In the genomic region with DNA sequence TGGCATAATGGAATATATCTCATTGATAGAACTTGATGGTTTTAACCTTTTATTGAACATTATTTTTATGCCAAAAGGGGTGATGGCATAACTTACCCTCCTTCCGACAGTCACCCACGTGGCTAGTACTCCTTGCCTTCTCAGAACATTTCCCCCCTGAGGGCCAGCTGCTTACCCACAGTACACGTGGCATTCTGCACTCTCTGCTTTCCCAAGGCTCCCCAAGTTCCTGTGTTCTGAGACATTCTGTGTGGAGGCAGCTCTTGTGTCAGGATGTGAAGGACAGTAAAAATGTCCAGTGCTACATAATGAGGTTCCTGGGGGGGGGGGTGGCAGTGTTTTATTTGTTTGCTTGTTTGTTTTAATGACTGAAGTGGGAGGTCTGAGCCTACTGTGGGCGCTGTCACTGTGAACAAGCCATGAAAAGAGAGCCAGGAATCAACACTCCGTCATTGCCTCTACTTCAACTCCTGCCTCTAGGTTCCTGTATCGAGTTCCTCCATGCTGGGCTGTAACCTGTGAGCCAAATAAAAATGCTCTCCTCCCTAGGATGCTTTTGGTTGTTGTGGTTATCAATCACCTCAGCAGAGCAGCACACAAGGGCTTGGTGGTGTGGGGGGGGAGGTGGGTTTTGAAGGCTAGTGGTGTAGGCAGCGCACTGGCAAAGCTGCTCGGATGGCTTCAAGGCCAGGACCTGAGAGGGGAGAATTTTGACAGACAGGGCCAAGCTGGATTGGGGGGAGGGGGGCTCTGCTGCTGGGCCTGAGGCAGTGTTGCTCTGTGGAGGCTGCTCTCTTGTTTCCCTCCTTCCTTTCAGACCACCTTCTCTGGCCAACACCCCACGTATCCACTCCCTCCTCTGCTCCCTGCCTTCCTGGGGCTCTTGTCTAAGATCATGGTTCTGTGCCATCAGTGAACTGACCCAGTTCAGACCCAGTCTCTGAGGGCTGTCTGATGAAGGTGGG, we compare ENCODE assay signal across 18 mouse cellular contexts. TPM values are rescaled to one million over a fixed set of nuclear protein-coding genes. Genes with fewer than 3 reads are reported as not detected.
DNase-seq lines count a peak whose midpoint lies in the region; ATAC-seq and TF ChIP-seq lines count a peak whose summit lies in the region.
"Had no signal": no experiment of that assay in that cellular context is flagged by ENCODE, and none has a peak within 500 bp of the region (broad histone marks: within the 10 kb centered on the region; RNA-seq: fewer than 3 reads in every experiment).

No protein-coding gene starts in this region.

- in situ Hi-C loops in ES-E14 (cut with MboI; ENCODE audit: low sequenced_read_pairs in 2 of 2, unreplicated experiment in 2 of 2) = no loop called here

- H3K9ac ChIP-seq in kidney, embryonic 14.5 days (ENCODE audit: low read depth, low read length) = no peak overlapping the region
- H3K9ac ChIP-seq in ES-E14 (ENCODE audit: insufficient read depth, low read depth, low read length, poor library complexity, severe bottlenecking) = peak overlapping the region; percentile 28; the same call in 1 of the 2 replicates
- H3K9ac ChIP-seq in limb, embryonic 11.5 days (ENCODE audit: low read length) = no peak overlapping the region
- H3K9ac ChIP-seq: embryonic facial prominence, embryonic 12.5 days; forebrain, embryonic 12.5 days; hindbrain, embryonic 13.5 days; liver, postnatal 0 days; neural tube, embryonic 12.5 days; stomach, embryonic 15.5 days had no signal

- H3K27ac ChIP-seq in gastrocnemius, adult 2 months = peak overlapping the region; percentile 48
- H3K27ac ChIP-seq in kidney, embryonic 14.5 days (ENCODE audit: low read depth, low read length) = peak overlapping the region; percentile 52; the same call in 1 of the 2 replicates
- peak overlapping the region; percentile 59 for H3K27ac ChIP-seq in ES-E14 (ENCODE audit: insufficient read depth, low read depth, low read length, poor library complexity, severe bottlenecking)
- H3K27ac ChIP-seq in limb, embryonic 11.5 days (replicated peaks; ENCODE audit: low read depth, low read length) = 0 out of 2 replicates have a peak overlapping the region, but pooled peaks have one; percentile 36
- H3K27ac ChIP-seq: embryonic facial prominence, embryonic 12.5 days; forebrain, embryonic 12.5 days; hindbrain, embryonic 13.5 days; neural tube, embryonic 12.5 days; stomach, embryonic 15.5 days had no signal

- intact Hi-C loops in gastrocnemius, adult 2 months (cut with DNase I) = no loop called here

- peaks cover 14% of the 10 kb centered on the region for H3K4me1 ChIP-seq in kidney, embryonic 14.5 days (ENCODE audit: control insufficient read depth, insufficient read depth, low read length)
- peaks cover 12 to 36% of the 10 kb centered on the region in 2 experiments for H3K4me1 ChIP-seq in ES-E14 (ENCODE audit: control insufficient read depth in 2 of 2, insufficient read depth in 2 of 2, low read length in 2 of 2, poor library complexity in 1 of 2)
- H3K4me1 ChIP-seq in limb, embryonic 11.5 days (ENCODE audit: control insufficient read depth, insufficient read depth, low read length) = no peaks in the 10 kb centered on the region
- H3K4me1 ChIP-seq: forebrain, embryonic 12.5 days; neural tube, embryonic 12.5 days had no signal

- H3K4me2 ChIP-seq in kidney, embryonic 14.5 days (replicated peaks; ENCODE audit: low read depth, low read length) = no peak overlapping the region
- H3K4me2 ChIP-seq in limb, embryonic 11.5 days (ENCODE audit: low read depth, severe bottlenecking) = no peak overlapping the region
- H3K4me2 ChIP-seq: embryonic facial prominence, embryonic 12.5 days; forebrain, embryonic 12.5 days; hindbrain, embryonic 13.5 days; neural tube, embryonic 12.5 days; stomach, embryonic 15.5 days had no signal

- WGBS in kidney, embryonic 14.5 days = 32% methylated on average over 9 of the region's 9 CpGs
- WGBS in limb, embryonic 11.5 days = 49% methylated on average over 9 of the region's 9 CpGs

- no peak for TF ChIP-seq CTCF in gastrocnemius, adult 2 months (IDR thresholded peaks at IDR 0.05)

- H3K4me3 ChIP-seq in gastrocnemius, adult 2 months = no peak overlapping the region
- no peak overlapping the region for H3K4me3 ChIP-seq in kidney, embryonic 14.5 days (ENCODE audit: low read length)
- H3K4me3 ChIP-seq in ES-E14 (ENCODE audit: insufficient read depth in 1 of 2, low read depth in 1 of 2, low read length in 2 of 2, poor library complexity in 1 of 2, severe bottlenecking in 1 of 2) = no peak overlapping the region
- H3K4me3 ChIP-seq in limb, embryonic 11.5 days (ENCODE audit: low read depth, low read length) = no peak overlapping the region
- H3K4me3 ChIP-seq: embryonic facial prominence, embryonic 12.5 days; forebrain, embryonic 12.5 days; hindbrain, embryonic 13.5 days; neural tube, embryonic 12.5 days; stomach, embryonic 15.5 days had no signal

- H3K9me3 ChIP-seq in kidney, embryonic 14.5 days (ENCODE audit: control insufficient read depth, low read length) = no peaks in the 10 kb centered on the region
- no peaks in the 10 kb centered on the region for H3K9me3 ChIP-seq in ES-E14 (ENCODE audit: control insufficient read depth, insufficient read depth, low read depth, low read length)
- H3K9me3 ChIP-seq in limb, embryonic 11.5 days (ENCODE audit: control insufficient read depth, low read length) = no peaks in the 10 kb centered on the region
- H3K9me3 ChIP-seq: embryonic facial prominence, embryonic 12.5 days; forebrain, embryonic 12.5 days; hindbrain, embryonic 13.5 days; neural tube, embryonic 12.5 days; stomach, embryonic 15.5 days had no signal

- H3K36me3 ChIP-seq in kidney, embryonic 14.5 days (ENCODE audit: control insufficient read depth, insufficient read depth, low read length) = no peaks in the 10 kb centered on the region
- no peaks in the 10 kb centered on the region; the same call in 1 of the 2 replicates for H3K36me3 ChIP-seq in ES-E14 (ENCODE audit: control insufficient read depth, insufficient read depth, low read length, poor library complexity, severe bottlenecking)
- no peaks in the 10 kb centered on the region for H3K36me3 ChIP-seq in limb, embryonic 11.5 days (ENCODE audit: control insufficient read depth, insufficient read depth, low read length)
- H3K36me3 ChIP-seq: forebrain, embryonic 12.5 days; stomach, embryonic 15.5 days had no signal

- ATAC-seq in kidney, embryonic 14.5 days (ENCODE audit: low FRiP score, low TSS enrichment) = peak; percentile 72
- ATAC-seq in limb, embryonic 11.5 days (ENCODE audit: insufficient number of reproducible peaks, low FRiP score, low TSS enrichment, low read depth) = no peak
- ATAC-seq in erythroblast, adult 5-6 weeks (replicated peaks; ENCODE audit: low FRiP score, poor library complexity, severe bottlenecking) = no peak
- ATAC-seq: liver, postnatal 0 days had no signal

- DNase-seq in gastrocnemius, adult 2 months = no peak
- DNase-seq in gastrocnemius, postnatal 10 days = no peak
- no peak for DNase-seq in kidney, postnatal 25 days
- DNase-seq in ES-E14 (ENCODE audit: low read depth, low spot score) = no peak
- DNase-seq in limb, embryonic 11.5 days (ENCODE audit: low spot score) = peak; percentile 29
- DNase-seq: adrenal gland, postnatal 10 days; cerebellum, adult 18-20 months; kidney, postnatal 4 days; liver; liver, postnatal 0 days; thymus, adult 2 months had no signal

- no peaks in the 10 kb centered on the region for H3K27me3 ChIP-seq in kidney, embryonic 14.5 days (ENCODE audit: control insufficient read depth, insufficient read depth, low read length)
- no peaks in the 10 kb centered on the region for H3K27me3 ChIP-seq in limb, embryonic 11.5 days (ENCODE audit: control insufficient read depth, insufficient read depth, low read length)
- H3K27me3 ChIP-seq: embryonic facial prominence, embryonic 12.5 days; forebrain, embryonic 12.5 days; hindbrain, embryonic 13.5 days; neural tube, embryonic 12.5 days; stomach, embryonic 15.5 days had no signal

TF ChIP-seq in ES-E14, 5 proteins besides CTCF, POLR2A, EP300 and RAD21:
- no peak for TF ChIP-seq MAFK (IDR thresholded peaks at IDR 0.05; ENCODE audit: insufficient read depth, low read depth, low read length)
- TF ChIP-seq CHD2 (IDR thresholded peaks at IDR 0.05; ENCODE audit: low read depth, low read length) = no peak
- no peak for TF ChIP-seq ZNF384 (IDR thresholded peaks at IDR 0.05; ENCODE audit: low read depth, low read length)
- TF ChIP-seq HCFC1 (IDR thresholded peaks at IDR 0.05; ENCODE audit: borderline replicate concordance, insufficient read depth, low read length) = no peak
- TF ChIP-seq ZC3H11A (IDR thresholded peaks at IDR 0.05; ENCODE audit: borderline replicate concordance, low read depth, low read length) = no peak

RNA-seq across cellular contexts. Expression of a gene that starts 31.1 kb away (rescaled TPM):
- 100 to 1,000 TPM; 221 to 296 TPM for total RNA-seq in gastrocnemius, adult 2 months (2021)
- 100 to 1,000 TPM; 259 to 272 TPM for total RNA-seq in gastrocnemius, postnatal 10 days (2021)
- polyA plus RNA-seq in kidney, embryonic 14.5 days (2014; fragmentation: Nextera tagmentation; extraction: Ambion mirVana) = 253 and 349 TPM in 2 replicates
- 170 and 172 TPM in 2 replicates for total RNA-seq in ES-E14 (2012; rRNA removed)
- polyA plus RNA-seq in limb, embryonic 11.5 days (2014; fragmentation: Nextera tagmentation; extraction: Ambion mirVana) = 254 and 258 TPM in 2 replicates
- total RNA-seq in erythroblast, adult 5-6 weeks (2015; ENCODE audit: low replicate concordance) = 101 TPM in 2 replicates
- total RNA-seq in erythroblast, adult 5-6 weeks (2017; ENCODE audit: low replicate concordance) = 42.5 and 55.5 TPM in 2 replicates
